In genomic region chr19:3998335-3998734, GRCm38 (mm10) we compare ENCODE assay signal across 25 mouse cellular contexts. TPM values are rescaled to one million over a fixed set of nuclear protein-coding genes. Genes with fewer than 3 reads are reported as not detected.
"Had no signal": no experiment of that assay in that cellular context is flagged by ENCODE, and none has a peak within 500 bp of the region (broad histone marks: within the 10 kb centered on the region; RNA-seq: fewer than 3 reads in every experiment).

No protein-coding gene starts in this region.

- H3K4me3 ChIP-seq: kidney, embryonic 15.5 days; limb, embryonic 15.5 days; midbrain, embryonic 13.5 days had no signal

- H3K36me3 ChIP-seq: kidney, embryonic 15.5 days; limb, embryonic 15.5 days; midbrain, embryonic 13.5 days had no signal

- DNase-seq: kidney, adult 8-10 months; kidney, postnatal 10 days; kidney, postnatal 36 days; layer of hippocampus, postnatal 36 days; left cerebral cortex, postnatal 4 days; liver, postnatal 0 days; lung, embryonic 14.5 days; right cerebral cortex, adult 18-20 months; right cerebral cortex, postnatal 14 days; right cerebral cortex, postnatal 4 days; thymus, adult 2 months; thymus, postnatal 14 days; thymus, postnatal 4 days had no signal

- H3K27me3 ChIP-seq: kidney, embryonic 15.5 days; limb, embryonic 15.5 days had no signal

- H3K9me3 ChIP-seq: kidney, embryonic 15.5 days; limb, embryonic 15.5 days; midbrain, embryonic 13.5 days had no signal

- H3K9ac ChIP-seq: kidney, embryonic 15.5 days; limb, embryonic 15.5 days; liver, embryonic 14.5 days; liver, postnatal 0 days; lung, embryonic 14.5 days; midbrain, embryonic 13.5 days had no signal

- H3K4me2 ChIP-seq: kidney, embryonic 15.5 days; limb, embryonic 15.5 days; liver, embryonic 11.5 days; lung, embryonic 14.5 days; midbrain, embryonic 13.5 days had no signal

- H3K27ac ChIP-seq: kidney, embryonic 15.5 days; limb, embryonic 15.5 days; liver, embryonic 14.5 days; midbrain, embryonic 13.5 days; stomach, postnatal 0 days had no signal

- ATAC-seq: liver, postnatal 0 days; lung, postnatal 0 days; midbrain, embryonic 13.5 days; midbrain, embryonic 16.5 days had no signal

RNA-seq across cellular contexts. Expression of gene Doc2g, which starts 4.8 kb away (rescaled TPM):
- polyA plus RNA-seq: macrophage had no signal

RNA-seq across cellular contexts. Expression of gene Tbx10, which starts 5.8 kb away (rescaled TPM):
- polyA plus RNA-seq: limb, embryonic 15.5 days; liver, postnatal 0 days; lung, embryonic 14.5 days; lung, postnatal 0 days; macrophage; midbrain, embryonic 13.5 days; midbrain, embryonic 16.5 days; neural tube, embryonic 11.5 days; neural tube, embryonic 14.5 days; stomach, embryonic 14.5 days; stomach, postnatal 0 days had no signal
